Mouse (Mus musculus): ENCODE measurements around the gene Plekha8.

Plekha8 gene

DNA sequence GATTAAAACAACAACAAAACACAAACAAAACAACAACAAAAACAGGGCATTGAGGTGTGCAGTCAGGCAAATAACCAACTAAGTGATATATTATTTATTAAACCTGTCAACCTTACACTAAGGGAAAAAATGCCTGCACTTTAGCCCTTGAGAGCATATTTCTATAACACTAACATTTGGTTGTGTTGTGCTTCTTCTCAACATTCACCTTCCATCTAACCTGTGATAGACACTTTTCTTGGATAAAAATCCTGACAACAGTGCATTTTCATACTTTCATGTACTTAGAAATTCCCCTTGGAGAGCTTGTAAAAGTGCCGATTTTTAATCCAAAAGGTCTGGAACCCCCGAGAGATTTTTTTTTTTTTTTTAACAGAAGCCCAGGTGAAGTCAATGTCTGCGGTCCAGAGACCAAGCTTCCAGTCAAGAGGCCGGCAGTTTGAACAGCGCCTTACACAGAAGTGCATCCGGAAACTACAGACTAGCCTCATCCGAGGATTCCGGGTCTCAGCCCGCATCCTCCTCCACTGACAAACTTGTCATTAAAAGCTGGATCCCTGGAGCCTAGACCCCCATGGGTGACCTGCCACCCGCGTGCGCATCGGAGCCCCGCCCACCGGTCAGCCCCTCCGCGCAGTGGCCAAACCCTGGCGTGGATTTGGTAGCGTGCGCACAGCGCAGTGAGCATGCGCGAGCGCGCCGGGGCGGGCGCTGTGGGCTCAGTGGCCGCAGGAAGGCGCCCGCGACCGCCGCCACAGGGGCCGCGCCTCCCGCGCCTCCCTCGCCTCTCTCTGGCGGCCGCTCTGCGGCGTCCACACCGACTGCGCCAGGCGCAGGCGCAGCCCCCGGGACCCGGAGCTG lies at the start of gene Plekha8:
Plekha8 (plus strand) TSS at position 643 of the 861 bp plus-strand sequence.
- DNase-seq (ENCODE audit: extremely low spot score, low read depth, low spot score), result peak; percentile 69

DNA sequence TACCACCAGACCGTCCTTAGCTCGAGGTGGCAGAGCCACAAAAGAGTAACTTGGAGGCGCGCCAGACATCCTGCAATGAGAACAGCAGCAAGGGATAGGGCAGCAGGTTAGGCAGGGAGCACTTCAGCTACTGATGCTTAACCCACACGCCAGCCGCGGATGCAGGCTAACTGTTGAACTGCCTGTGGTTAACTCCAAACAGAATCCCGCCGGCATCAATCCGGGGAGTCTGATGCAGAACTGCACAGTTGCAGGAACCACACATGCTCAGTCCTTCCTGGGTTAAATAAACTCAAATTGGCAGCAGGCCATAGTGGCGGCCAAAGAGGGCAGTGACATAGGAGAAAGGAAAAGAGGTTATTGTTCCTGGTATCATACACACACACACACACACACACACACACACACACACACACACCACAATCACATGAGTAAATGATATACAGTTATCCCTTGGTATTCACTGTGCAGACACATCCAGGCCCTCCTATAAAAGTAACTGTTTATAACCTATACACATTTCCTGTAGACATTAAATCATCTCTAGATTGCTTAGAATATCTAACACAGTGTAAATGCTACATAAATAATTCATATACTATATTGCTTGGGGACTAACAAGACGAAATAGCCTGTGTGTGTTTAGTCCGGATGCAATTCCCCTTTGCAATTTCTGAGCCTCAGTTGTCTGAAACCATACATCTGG lies 46.4 kb upstream of the Plekha8 start:
- DNase-seq (ENCODE audit: extremely low spot score, low read depth, low spot score), result no peak

DNA sequence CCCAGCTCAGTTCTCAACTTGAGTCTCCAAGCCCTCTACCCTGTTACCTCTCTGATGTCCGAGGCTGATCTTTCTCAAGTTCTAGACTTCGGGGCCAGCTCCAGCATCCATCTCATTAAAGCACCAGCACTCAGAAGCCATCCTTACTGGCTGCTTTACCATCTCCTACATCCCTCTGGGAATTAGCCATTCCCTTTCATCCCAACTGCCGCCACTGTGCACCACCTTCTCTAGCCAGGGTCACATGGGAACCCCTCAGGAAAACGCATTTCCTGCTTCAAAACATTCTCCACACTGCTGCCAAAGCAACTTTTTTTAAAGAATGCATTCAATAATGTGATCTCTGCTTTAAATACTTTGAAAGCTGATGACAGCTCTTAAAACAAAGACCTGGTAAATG lies 45.6 kb upstream of the Plekha8 start:
- DNase-seq (ENCODE audit: extremely low spot score, low read depth, low spot score), result no peak

DNA sequence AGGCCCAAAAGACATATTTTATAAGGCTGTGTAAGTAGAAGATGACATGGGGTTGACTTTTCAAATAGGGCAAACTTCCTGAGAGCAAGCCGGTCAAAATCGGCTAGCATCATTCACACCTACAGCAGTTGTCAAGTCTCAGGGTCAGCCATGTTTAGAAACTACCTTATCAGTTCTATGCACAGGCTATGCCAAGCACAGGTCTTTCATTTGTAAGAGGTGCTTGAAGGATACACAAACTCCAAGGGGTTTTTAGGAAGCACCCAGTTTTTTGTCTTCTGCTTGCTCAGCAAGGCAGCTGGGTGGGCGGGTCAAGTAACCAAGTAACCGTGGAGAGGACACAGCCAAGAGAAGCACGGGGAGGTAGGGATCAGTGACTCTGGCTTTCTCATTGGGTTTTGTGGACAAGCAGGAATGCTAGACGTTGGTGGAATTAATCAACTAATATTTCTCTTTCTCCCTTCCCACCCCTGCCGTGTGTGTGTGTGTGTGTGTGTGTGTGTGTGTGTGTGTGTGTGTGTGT lies 44.0 kb upstream of the Plekha8 start:
- DNase-seq (ENCODE audit: extremely low spot score, low read depth, low spot score), result no peak

DNA sequence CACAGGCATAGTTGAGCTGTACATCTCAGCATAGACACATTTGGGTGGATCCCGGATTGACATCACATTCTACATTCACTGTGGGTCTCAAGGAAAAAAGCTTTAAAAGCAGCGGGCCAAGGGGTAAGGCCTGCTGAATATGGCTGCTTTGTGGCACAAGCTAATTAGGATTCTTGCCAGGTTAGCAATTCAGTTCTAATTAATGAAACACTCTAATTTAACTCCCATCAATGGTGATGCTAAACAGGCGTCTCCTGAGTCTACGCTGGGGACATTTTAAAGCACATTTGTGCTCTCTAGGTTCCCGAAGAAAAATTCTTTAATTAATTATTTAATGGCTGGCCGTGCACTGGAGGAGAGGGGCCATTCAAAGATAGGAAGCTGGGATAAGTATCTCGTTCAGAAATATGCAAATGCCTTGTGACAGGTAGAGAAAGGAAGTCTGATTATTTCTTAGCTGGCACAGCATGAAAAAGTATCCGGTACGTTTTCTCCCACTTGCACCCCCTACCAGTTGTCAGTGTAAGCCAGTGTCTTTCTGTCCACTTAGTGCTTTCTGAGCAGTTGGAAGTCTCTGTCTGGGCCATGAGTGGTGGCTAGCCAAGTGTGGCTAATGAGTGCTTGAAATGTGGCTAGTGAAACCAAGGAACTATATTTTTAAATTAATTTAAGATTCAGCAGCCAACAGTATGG lies 42.0 kb upstream of the Plekha8 start:
- no peak for DNase-seq (ENCODE audit: extremely low spot score, low read depth, low spot score)

DNA sequence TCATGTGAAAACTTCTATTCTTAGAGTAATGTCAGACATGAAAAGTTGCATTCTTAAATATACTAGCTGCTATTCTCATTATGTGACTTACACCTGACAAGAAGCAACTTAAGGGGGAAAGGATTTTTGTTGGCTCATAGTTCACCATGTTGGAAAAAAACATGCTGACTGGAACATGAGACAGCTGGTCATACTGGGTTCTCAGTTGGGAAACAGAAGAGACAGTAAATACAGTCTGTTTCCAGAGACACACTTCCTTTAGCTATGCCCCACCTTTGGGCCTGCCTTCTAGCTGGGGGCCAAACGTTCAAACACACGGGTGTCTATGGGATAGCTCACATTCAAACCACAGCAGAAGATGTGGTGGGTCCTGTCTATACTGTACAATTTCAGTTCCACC lies 41.3 kb upstream of the Plekha8 start:
- DNase-seq (ENCODE audit: extremely low spot score, low read depth, low spot score), result no peak

DNA sequence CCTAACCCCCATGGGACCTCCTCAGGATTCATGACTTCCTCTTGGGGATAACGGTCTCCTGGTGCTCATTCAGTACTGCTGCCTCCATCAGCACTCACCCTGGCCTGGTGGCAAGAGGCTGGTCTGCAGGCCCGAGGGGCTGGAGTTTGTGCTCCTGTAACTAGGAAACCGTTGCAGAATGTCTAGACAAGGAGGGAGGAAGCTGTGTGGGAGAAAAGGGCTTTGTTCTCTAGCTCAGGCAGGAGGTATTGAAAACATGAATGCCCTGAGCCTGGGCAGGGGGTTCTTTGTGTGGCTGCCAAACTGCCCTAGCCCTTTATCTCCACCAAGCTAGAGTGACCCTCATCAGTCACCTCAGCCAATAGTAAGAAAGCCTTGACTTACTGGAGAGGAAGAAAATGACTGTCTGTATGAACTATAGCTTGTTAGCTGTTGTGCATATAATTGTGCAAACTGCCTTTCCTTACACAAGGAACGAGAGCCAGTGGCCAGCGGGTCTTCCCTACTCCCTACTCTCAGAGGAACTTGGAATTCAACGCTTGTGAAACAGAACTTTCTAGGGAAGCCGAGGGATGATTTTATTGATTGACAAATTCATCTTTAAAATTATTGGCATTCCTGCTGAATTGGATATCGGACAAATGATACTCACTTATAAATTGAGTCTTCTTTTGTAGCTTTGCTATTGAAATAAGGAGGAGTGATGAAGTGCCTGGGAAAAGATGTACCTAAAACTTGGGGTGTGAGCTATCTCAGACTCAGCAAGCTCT lies 40.4 kb upstream of the Plekha8 start:
- no peak for DNase-seq (ENCODE audit: extremely low spot score, low read depth, low spot score)

DNA sequence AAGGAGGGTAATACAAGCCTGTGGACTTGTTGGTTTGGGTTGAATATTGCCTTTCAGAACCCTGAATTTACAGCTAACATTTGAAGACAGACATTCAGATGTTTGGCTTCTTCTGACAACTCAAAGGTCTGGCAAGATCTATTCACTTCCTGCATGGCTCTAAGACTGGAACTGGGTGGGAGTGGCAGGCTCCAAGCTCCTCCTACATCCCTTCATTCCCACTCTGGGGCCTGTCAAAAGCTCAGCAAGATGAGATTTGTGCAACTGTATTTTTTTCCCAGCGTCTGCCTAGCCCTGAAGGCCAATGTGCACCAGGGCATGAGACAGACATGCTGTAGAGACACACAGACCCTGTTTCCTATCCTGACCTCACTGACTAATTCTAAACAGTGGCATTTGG lies 39.1 kb upstream of the Plekha8 start:
- no peak for DNase-seq (ENCODE audit: extremely low spot score, low read depth, low spot score)

DNA sequence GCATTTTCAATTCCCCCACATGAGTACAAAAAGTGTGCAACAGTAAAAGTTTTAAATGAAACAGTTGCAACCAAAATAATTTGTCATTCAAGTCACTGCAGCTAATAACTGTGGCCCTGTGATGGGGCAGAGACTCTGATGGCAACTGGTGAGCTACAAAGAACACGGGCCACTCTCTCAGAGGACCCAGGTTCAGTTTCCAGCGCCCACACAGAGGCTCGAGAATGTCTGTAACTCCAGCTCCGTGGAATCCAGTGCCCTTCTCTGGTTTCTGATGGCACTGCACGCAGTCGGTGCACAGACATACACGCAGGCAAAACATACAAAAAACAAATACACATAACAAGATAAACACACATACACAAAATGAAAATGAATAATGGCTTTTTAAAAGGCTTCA lies 37.2 kb upstream of the Plekha8 start:
- no peak for DNase-seq (ENCODE audit: extremely low spot score, low read depth, low spot score)

DNA sequence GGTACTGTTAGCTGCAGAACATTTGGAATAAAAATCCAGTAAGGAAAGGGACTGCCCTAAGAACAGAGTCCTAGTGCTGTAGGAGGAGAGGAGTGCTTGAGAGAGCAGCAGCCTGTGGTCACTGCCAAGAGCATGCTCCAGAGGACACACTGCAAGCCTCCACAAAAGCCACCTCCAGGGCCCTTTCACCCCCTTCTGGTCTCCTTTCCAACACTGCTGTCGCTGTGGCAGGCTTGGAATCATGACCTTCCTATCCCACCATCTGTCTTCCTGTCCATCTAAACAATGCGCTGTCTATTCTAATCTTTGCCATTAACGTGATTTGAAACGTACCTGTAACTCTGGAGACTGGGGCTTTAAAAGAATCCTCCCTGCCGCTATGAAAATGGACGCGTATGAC lies 36.4 kb upstream of the Plekha8 start:
- DNase-seq (ENCODE audit: extremely low spot score, low read depth, low spot score), result no peak

DNA sequence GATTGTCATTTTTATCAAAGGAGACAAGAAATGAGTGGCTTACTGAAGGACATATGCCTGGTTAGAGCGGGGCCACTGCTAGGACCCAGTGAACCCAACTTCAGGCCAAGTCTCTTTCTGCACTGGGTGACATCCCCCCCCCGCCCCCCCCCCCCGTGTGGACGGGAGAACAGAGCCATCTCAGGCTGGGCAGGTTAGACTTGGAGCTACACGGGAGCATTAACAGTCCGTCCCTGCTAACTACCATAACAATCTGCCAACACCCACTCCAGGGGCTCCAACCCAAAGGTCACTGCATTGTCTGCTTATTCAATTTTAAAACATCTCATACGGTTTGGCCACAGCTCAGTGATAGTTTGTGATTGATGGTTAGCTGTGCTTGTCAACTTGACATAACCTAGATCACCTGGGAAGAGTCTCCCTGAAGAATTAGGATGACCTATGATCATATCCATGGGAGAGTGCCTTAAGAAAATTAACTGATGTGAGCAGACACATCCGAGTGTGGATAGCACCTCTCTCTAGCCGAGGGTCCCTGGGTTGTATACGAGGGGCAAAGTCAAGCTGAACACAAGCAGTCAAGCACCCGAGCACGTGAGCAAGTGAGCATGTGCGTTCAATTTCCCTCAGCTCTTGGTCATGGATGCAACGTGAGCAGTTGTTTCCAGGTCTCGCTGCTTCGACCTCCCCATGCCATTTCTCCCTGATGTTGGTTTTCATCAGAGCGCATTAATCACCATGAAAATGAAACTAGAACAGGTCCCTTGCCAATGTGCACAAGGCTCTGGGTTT lies 32.7 kb upstream of the Plekha8 start:
- DNase-seq (ENCODE audit: extremely low spot score, low read depth, low spot score), result no peak

DNA sequence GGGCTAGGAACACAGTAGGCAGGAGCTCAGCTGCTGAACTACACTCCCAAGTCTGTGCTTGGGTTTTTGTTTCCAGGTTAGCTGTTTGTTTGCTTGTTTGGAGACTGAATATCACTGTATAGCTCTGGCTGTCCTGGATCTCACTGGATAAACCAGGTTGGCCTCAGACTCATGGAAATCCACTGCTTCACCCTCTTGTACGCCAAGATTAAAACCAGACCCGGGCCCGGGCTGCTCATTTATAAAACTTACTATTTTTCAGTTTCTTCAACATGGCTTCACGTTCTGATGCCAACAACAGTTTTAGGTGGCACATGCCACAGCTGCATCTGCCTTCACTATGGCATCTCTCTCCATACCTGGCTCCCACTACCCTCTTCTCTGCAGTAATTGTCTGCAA lies 31.4 kb upstream of the Plekha8 start:
- no peak for DNase-seq (ENCODE audit: extremely low spot score, low read depth, low spot score)

DNA sequence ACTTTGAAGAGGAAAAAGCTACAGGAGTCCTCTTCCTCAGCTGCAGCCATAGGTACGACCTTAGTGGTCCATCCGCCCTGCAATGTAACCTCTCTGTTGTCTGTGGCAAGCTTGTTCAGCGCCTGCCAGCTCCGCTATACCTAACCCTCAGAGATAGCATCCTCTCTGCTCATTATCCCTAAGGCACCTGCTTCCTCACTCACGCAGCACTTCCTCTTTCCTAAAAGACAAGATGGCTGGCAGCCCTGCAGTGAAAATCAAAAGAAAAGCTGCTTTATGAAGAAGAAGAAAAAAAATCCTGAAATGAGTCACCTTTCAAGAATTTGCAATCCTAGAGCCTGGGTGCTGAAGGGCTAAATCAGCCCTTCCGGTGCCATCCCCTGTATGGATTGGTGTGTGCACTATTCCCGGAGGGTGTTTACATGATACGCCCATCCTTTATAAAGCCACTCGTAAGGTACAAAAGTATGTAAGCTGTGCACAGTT lies 30.4 kb upstream of the Plekha8 start:
- DNase-seq (ENCODE audit: extremely low spot score, low read depth, low spot score), result no peak

DNA sequence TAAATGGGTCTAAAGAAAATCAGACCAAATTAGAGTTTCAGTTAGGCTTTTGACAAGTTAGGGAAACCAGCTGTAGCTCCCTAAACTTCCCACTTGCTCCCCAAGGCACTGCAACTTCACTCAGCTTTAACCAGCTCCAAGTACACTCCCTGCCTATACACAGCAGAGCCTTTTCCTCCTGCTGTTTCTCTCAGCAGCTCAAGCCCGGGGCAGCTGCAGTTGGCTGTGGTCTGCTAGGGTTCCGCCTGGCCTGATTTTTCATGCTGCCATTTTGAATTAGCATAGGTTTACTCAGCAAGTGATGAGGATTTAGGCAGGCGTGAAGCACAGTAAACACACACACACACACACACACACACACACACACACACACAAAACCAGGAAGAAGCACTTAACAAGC lies 29.9 kb upstream of the Plekha8 start:
- DNase-seq (ENCODE audit: extremely low spot score, low read depth, low spot score), result no peak

DNA sequence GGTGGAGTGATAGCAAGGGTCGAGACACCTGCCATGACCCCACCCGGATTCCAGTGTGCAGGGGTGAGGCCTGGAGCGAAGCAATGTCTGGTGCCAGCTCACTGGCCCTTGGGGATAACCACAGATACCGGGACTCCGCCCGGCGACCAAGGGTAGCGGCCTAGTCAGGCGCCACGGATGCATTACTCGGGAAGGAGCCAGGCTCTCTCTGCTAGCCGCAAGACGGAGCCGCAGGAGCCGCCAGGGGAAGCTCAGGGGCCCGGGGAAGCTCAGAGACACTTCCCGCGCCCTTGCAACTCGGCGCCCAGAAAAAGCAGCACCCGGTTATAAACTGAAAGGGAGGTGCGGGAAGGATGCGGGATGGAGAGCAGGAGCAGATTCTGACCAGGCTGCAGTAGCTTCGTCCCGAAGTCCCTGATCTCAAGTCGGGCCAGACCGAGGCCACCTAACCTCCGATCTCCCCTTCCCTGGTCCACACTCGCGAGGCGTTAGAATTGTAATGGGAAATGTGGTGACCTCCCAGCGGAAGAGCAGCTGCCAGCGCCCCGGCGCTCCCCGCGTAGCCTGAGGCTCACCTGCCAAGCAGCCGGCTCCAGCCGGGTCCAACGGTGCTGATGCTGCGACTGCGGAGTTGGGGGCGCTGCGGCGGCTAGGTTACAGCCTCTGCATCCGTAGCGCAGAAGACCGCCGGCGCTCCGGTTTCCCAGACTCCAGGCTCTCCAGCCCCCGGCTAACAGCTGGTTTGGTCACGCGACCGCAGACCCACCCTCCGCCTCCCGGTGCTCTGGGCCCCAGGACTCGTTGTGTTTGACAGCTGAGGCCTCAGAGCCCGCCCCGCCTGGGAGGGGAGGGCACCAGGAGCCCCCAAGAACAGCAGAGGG lies 29.0 kb upstream of the Plekha8 start, which contains the start of gene Scrn1:
Scrn1 (minus strand) TSS at position 825 of the 881 bp plus-strand sequence.
- DNase-seq (ENCODE audit: extremely low spot score, low read depth, low spot score), result no peak

DNA sequence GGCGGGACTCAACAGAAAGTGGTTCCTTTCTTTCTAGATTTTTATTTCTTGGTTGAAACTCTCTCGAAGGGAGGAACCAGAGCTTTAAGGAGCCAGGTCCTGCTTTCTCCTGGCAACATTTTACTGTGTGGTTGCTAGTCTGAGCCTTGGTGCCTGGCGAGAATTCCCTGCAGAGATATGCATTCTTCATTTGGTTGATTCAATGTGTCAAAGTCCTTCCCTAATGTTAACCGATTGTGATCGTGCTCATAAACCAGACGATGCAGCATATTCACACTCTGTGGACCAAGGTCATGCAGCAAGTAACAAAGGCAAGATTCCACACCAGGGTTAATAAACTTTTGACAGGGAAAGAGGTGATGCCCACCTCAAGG lies 28.4 kb upstream of the Plekha8 start:
- DNase-seq (ENCODE audit: extremely low spot score, low read depth, low spot score), result no peak

DNA sequence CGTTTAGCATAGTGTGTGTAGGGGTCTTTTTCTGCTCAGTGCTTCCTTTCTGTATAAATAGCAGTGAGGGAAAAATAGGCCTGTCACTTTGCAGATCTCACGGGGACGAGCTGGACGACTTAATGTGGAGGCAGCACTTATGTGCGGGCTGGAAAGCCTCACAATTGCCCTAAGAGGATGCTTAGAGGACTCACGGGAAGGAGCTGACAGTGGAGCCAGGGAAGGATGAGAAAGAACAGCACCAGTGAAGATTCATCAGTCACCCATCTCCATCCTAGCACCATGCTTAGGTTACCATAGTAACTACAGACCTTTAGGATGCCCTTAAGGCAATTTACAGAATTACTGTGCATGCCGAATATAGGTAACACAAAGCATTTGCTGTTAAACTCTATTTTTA lies 25.1 kb upstream of the Plekha8 start:
- DNase-seq (ENCODE audit: extremely low spot score, low read depth, low spot score), result no peak

DNA sequence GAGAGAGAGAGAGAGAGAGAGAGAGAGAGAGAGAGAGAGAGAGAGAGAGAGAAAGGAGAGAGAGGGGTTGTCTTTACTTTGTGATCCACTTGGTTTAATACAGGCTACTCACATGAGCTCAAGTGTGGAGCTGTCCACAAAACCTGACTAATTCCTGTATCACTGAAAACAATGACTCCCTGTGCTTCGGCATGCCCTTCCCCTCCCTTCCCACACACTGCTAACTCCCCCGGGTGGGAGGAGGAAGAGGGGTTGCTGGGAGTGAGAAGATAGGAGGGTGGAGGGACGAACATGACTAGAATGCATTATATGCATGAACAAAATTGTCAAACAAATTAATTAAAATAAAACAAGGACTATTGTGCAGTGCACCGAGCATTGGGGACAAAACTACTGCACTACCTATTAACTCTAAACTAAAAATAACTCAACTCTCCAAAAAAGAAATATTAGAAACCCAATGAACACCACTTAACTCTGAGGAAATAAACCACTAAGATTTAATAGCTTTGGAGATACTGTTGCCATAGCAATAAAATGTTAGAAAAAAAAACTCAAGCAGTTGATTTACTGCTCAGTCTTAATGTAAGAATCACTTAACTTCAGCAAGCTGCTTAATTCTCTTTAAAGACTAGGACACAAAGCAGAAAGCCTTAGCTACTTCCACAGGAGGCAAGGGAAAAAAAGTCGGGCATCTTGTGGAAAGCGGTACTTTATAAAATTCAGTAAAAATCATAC lies 21.5 kb upstream of the Plekha8 start:
- no peak for DNase-seq (ENCODE audit: extremely low spot score, low read depth, low spot score)

Measured in hindlimb bud, embryonic 11.5 days (tissue).